Comparison of ENCODE assay signal across 8 mouse cellular contexts in genomic region chr17:35920384-35920783, GRCm38 (mm10). TPM values are rescaled to one million over a fixed set of nuclear protein-coding genes. Genes with fewer than 3 reads are reported as not detected.
DNase-seq lines count a peak whose midpoint lies in the region; ATAC-seq and TF ChIP-seq lines count a peak whose summit lies in the region.

No protein-coding gene starts in this region.

- TF ChIP-seq CTCF in heart, postnatal 0 days (IDR thresholded peaks at IDR 0.05; ENCODE audit: low read depth), result no peak

- TF ChIP-seq EP300 in heart, postnatal 0 days (IDR thresholded peaks at IDR 0.05; ENCODE audit: low read depth), result no peak

- no peak for DNase-seq in heart, adult 11 months
- DNase-seq in ZHBTc4 (ENCODE audit: low read depth, low spot score), result peak; percentile 26
- no peak for DNase-seq in heart, postnatal 0 days (ENCODE audit: low spot score)
- DNase-seq in midbrain, embryonic 10.5 days (ENCODE audit: low spot score), result no peak
- DNase-seq in urinary bladder, postnatal 25 days (ENCODE audit: low spot score), result no peak
- no peak for DNase-seq in thymus, postnatal 4 days

- no peak for ATAC-seq in heart, embryonic 16.5 days (replicated peaks; ENCODE audit: extremely low read depth, insufficient read depth, low FRiP score)
- no peak for ATAC-seq in heart, postnatal 0 days (ENCODE audit: insufficient read depth, low read depth)
- ATAC-seq in activated CD4-positive, CD25-positive, alpha-beta regulatory T cell, adult 4 months, result no peak

- no peaks in the 10 kb centered on the region for H3K27me3 ChIP-seq in heart, embryonic 16.5 days (ENCODE audit: control insufficient read depth, insufficient read depth, low read length)
- H3K27me3 ChIP-seq in heart, postnatal 0 days (ENCODE audit: control insufficient read depth, insufficient read depth, low read length), result no peaks in the 10 kb centered on the region
- no peaks in the 10 kb centered on the region for H3K27me3 ChIP-seq in midbrain, embryonic 10.5 days (ENCODE audit: low read depth, poor library complexity, severe bottlenecking)

- WGBS in heart, embryonic 16.5 days, result 52% methylated on average over 1 of the region's 1 CpGs
- 74% methylated on average over 1 of the region's 1 CpGs for WGBS in heart, postnatal 0 days
- 84% methylated on average over 1 of the region's 1 CpGs for WGBS in midbrain, embryonic 10.5 days

- H3K4me1 ChIP-seq in heart, embryonic 16.5 days (ENCODE audit: control insufficient read depth, insufficient read depth, low read length), result peaks cover 15% of the 10 kb centered on the region
- peaks cover 15% of the 10 kb centered on the region; the same call in 1 of the 2 replicates for H3K4me1 ChIP-seq in heart, postnatal 0 days (ENCODE audit: control insufficient read depth, insufficient read depth)
- peaks cover 26% of the 10 kb centered on the region for H3K4me1 ChIP-seq in midbrain, embryonic 10.5 days

- H3K4me2 ChIP-seq in heart, embryonic 16.5 days (ENCODE audit: low read depth, low read length), result peak overlapping the region; percentile 98; the same call in 1 of the 2 replicates
- H3K4me2 ChIP-seq in heart, postnatal 0 days (ENCODE audit: low read depth, low read length), result no peak overlapping the region

- H3K9me3 ChIP-seq in heart, embryonic 16.5 days (replicated peaks; ENCODE audit: control insufficient read depth, low read length), result no peaks in the 10 kb centered on the region
- H3K9me3 ChIP-seq in heart, postnatal 0 days (replicated peaks; ENCODE audit: control insufficient read depth, low read length), result no peaks in the 10 kb centered on the region
- H3K9me3 ChIP-seq in midbrain, embryonic 10.5 days (replicated peaks), result no peaks in the 10 kb centered on the region

- peaks cover 18% of the 10 kb centered on the region for H3K36me3 ChIP-seq in heart, embryonic 16.5 days (ENCODE audit: control insufficient read depth, insufficient read depth)
- H3K36me3 ChIP-seq in heart, postnatal 0 days (replicated peaks; ENCODE audit: control insufficient read depth, insufficient read depth, low read length), result peaks cover 33% of the 10 kb centered on the region
- peaks cover 60% of the 10 kb centered on the region for H3K36me3 ChIP-seq in midbrain, embryonic 10.5 days

- H3K27ac ChIP-seq in heart, embryonic 16.5 days (ENCODE audit: low read length), result peak overlapping the region; percentile 99
- peak overlapping the region; percentile 99 for H3K27ac ChIP-seq in heart, postnatal 0 days (ENCODE audit: low read depth)
- peak overlapping the region; percentile 97 for H3K27ac ChIP-seq in midbrain, embryonic 10.5 days (replicated peaks)

- no peak overlapping the region for H3K9ac ChIP-seq in heart, embryonic 16.5 days (ENCODE audit: low read length)
- no peak overlapping the region for H3K9ac ChIP-seq in heart, postnatal 0 days (replicated peaks; ENCODE audit: low read depth, low read length)

- no peak overlapping the region for H3K4me3 ChIP-seq in heart, embryonic 16.5 days (ENCODE audit: low read length)
- no peak overlapping the region for H3K4me3 ChIP-seq in heart, postnatal 0 days (ENCODE audit: low read depth, low read length)
- H3K4me3 ChIP-seq in midbrain, embryonic 10.5 days, result peak overlapping the region; percentile 86

RNA-seq across cellular contexts. Expression of gene Ppp1r10, which starts 4.2 kb away (rescaled TPM):
- 25.3 and 28.7 TPM in 2 replicates for polyA plus RNA-seq in heart, embryonic 16.5 days (2015; fragmentation: Nextera tagmentation; extraction: Ambion mirVana)
- total RNA-seq in heart, postnatal 0 days (2014; rRNA removed; ENCODE audit: low replicate concordance), result 11.2 and 20.7 TPM in 2 replicates
- 14.8 and 20.2 TPM in 2 replicates for polyA plus RNA-seq in heart, postnatal 0 days (2015; fragmentation: Nextera tagmentation; extraction: Ambion mirVana)
- polyA plus RNA-seq in midbrain, embryonic 10.5 days (2016; fragmentation: Nextera tagmentation; extraction: Ambion mirVana), result 58.8 and 63.3 TPM in 2 replicates
- polyA plus RNA-seq in activated CD4-positive, CD25-positive, alpha-beta regulatory T cell, adult 4 months (2017; shearing (Covaris generic)), result 10 to 100 TPM; 42.0 to 57.4 TPM

RNA-seq across cellular contexts. Expression of gene Mrps18b, which starts 4.2 kb away (rescaled TPM):
- 70.1 and 77.3 TPM in 2 replicates for polyA plus RNA-seq in heart, embryonic 16.5 days (2015; fragmentation: Nextera tagmentation; extraction: Ambion mirVana)
- total RNA-seq in heart, postnatal 0 days (2014; rRNA removed; ENCODE audit: low replicate concordance), result 38.0 and 73.7 TPM in 2 replicates
- polyA plus RNA-seq in heart, postnatal 0 days (2015; fragmentation: Nextera tagmentation; extraction: Ambion mirVana), result 68.6 and 77.0 TPM in 2 replicates
- polyA plus RNA-seq in midbrain, embryonic 10.5 days (2016; fragmentation: Nextera tagmentation; extraction: Ambion mirVana), result 72.2 and 92.6 TPM in 2 replicates
- polyA plus RNA-seq in activated CD4-positive, CD25-positive, alpha-beta regulatory T cell, adult 4 months (2017; shearing (Covaris generic)), result 10 to 100 TPM; 42.2 to 50.9 TPM

RNA-seq across cellular contexts. Expression of gene Atat1, which starts 10.5 kb away (rescaled TPM):
- polyA plus RNA-seq in heart, embryonic 16.5 days (2015; fragmentation: Nextera tagmentation; extraction: Ambion mirVana), result 41.1 and 45.5 TPM in 2 replicates
- 28.6 and 31.0 TPM in 2 replicates for total RNA-seq in heart, postnatal 0 days (2014; rRNA removed; ENCODE audit: low replicate concordance)
- 19.1 and 19.8 TPM in 2 replicates for polyA plus RNA-seq in heart, postnatal 0 days (2015; fragmentation: Nextera tagmentation; extraction: Ambion mirVana)
- 124 and 178 TPM in 2 replicates for polyA plus RNA-seq in midbrain, embryonic 10.5 days (2016; fragmentation: Nextera tagmentation; extraction: Ambion mirVana)
- 10 to 100 TPM; 11.7 to 14.3 TPM for polyA plus RNA-seq in activated CD4-positive, CD25-positive, alpha-beta regulatory T cell, adult 4 months (2017; shearing (Covaris generic))

RNA-seq across cellular contexts. Expression of gene 2310061I04Rik, which starts 23.2 kb away (rescaled TPM):
- 33.7 and 34.6 TPM in 2 replicates for polyA plus RNA-seq in heart, embryonic 16.5 days (2015; fragmentation: Nextera tagmentation; extraction: Ambion mirVana)
- 32.5 and 36.6 TPM in 2 replicates for total RNA-seq in heart, postnatal 0 days (2014; rRNA removed; ENCODE audit: low replicate concordance)
- 51.9 and 53.1 TPM in 2 replicates for polyA plus RNA-seq in heart, postnatal 0 days (2015; fragmentation: Nextera tagmentation; extraction: Ambion mirVana)
- 29.0 and 29.6 TPM in 2 replicates for polyA plus RNA-seq in midbrain, embryonic 10.5 days (2016; fragmentation: Nextera tagmentation; extraction: Ambion mirVana)
- 10 to 100 TPM; 12.4 to 17.5 TPM for polyA plus RNA-seq in activated CD4-positive, CD25-positive, alpha-beta regulatory T cell, adult 4 months (2017; shearing (Covaris generic))

RNA-seq across cellular contexts. Expression of gene Dhx16, which starts 40.8 kb away (rescaled TPM):
- 27.4 and 29.2 TPM in 2 replicates for polyA plus RNA-seq in heart, embryonic 16.5 days (2015; fragmentation: Nextera tagmentation; extraction: Ambion mirVana)
- 18.2 and 24.1 TPM in 2 replicates for total RNA-seq in heart, postnatal 0 days (2014; rRNA removed; ENCODE audit: low replicate concordance)
- polyA plus RNA-seq in heart, postnatal 0 days (2015; fragmentation: Nextera tagmentation; extraction: Ambion mirVana), result 14.9 and 15.0 TPM in 2 replicates
- polyA plus RNA-seq in midbrain, embryonic 10.5 days (2016; fragmentation: Nextera tagmentation; extraction: Ambion mirVana), result 51.6 and 54.3 TPM in 2 replicates
- 10 to 100 TPM; 19.6 to 26.9 TPM for polyA plus RNA-seq in activated CD4-positive, CD25-positive, alpha-beta regulatory T cell, adult 4 months (2017; shearing (Covaris generic))
